Mouse (Mus musculus): ENCODE results near the gene Lzts3.
A peak's percentile ranks its signal among the peaks of the same experiment; 100 is the strongest.
"Not testable (repeated sequence)": the region's sequence is repeated elsewhere in the genome, so short reads cannot be mapped to it uniquely, and the experiment has no call there.

Gene Lzts3

GRCm38 (mm10) chr2:130642684-130643369, at the start of gene Lzts3:
Gene Lzts3, minus strand, starts transcription at chr2:130642803.
- peak; percentile 81 to 83 for DNase-seq

- no peak for DNase-seq
Observed at GRCm38 (mm10) chr2:130689011-130689410, 46.4 kb upstream of the Lzts3 start.

- DNase-seq = no peak
Observed at GRCm38 (mm10) chr2:130685426-130685825, 42.8 kb upstream of the Lzts3 start.

GRCm38 (mm10) chr2:130681531-130681930, 38.9 kb upstream of the Lzts3 start:
- no peak for DNase-seq

- no peak for DNase-seq
Observed at GRCm38 (mm10) chr2:130679899-130680298, 37.3 kb upstream of the Lzts3 start.

- DNase-seq = no peak
Observed at GRCm38 (mm10) chr2:130679154-130679553, 36.6 kb upstream of the Lzts3 start.

- no peak for DNase-seq
Observed at GRCm38 (mm10) chr2:130677211-130677610, 34.6 kb upstream of the Lzts3 start.

- DNase-seq = peak; percentile 78 to 82
Observed at GRCm38 (mm10) chr2:130667559-130667958, 25.0 kb upstream of the Lzts3 start, which contains the start of gene Itpa. Gene Itpa, plus strand, starts transcription at chr2:130667610.

GRCm38 (mm10) chr2:130664102-130664701, 21.6 kb upstream of the Lzts3 start, which contains the start of gene Ddrgk1:
Gene Ddrgk1, minus strand, starts transcription at chr2:130664659.
- DNase-seq = peak; percentile 79 to 84

GRCm38 (mm10) chr2:130663342-130663741, 20.7 kb upstream of the Lzts3 start:
- no peak for DNase-seq

- DNase-seq = no peak
Observed at GRCm38 (mm10) chr2:130658530-130658929, 15.9 kb upstream of the Lzts3 start.

- DNase-seq = no peak
Observed at GRCm38 (mm10) chr2:130657541-130657940, 14.9 kb upstream of the Lzts3 start.

- no peak for DNase-seq
Observed at GRCm38 (mm10) chr2:130656536-130656935, 13.9 kb upstream of the Lzts3 start.

GRCm38 (mm10) chr2:130655660-130656339, 13.2 kb upstream of the Lzts3 start:
- no peak for DNase-seq

GRCm38 (mm10) chr2:130653760-130654159, 11.2 kb upstream of the Lzts3 start:
- DNase-seq = no peak

GRCm38 (mm10) chr2:130653303-130653702, 10.7 kb upstream of the Lzts3 start:
- no peak for DNase-seq

GRCm38 (mm10) chr2:130649028-130649427, 6.4 kb upstream of the Lzts3 start:
- not testable (repeated sequence) for DNase-seq

GRCm38 (mm10) chr2:130645198-130645597, 2.6 kb upstream of the Lzts3 start:
- no peak for DNase-seq

- DNase-seq = peak in 1 of 2 experiments; percentile 31
Observed at GRCm38 (mm10) chr2:130642197-130642660, 374 bp downstream of the Lzts3 start.

GRCm38 (mm10) chr2:130641351-130642025, 1.1 kb downstream of the Lzts3 start:
- DNase-seq = no peak

GRCm38 (mm10) chr2:130639276-130639675, 3.3 kb downstream of the Lzts3 start:
- DNase-seq = no peak

GRCm38 (mm10) chr2:130638101-130638611, 4.4 kb downstream of the Lzts3 start:
- no peak for DNase-seq

GRCm38 (mm10) chr2:130635847-130636246, 6.8 kb downstream of the Lzts3 start:
- peak; percentile 70 to 81 for DNase-seq
